Mouse (Mus musculus): Measurements from ENCODE around the gene Stk36.
A peak's percentile ranks its signal among the peaks of the same experiment; 100 is the strongest.

Stk36 gene

DNA sequence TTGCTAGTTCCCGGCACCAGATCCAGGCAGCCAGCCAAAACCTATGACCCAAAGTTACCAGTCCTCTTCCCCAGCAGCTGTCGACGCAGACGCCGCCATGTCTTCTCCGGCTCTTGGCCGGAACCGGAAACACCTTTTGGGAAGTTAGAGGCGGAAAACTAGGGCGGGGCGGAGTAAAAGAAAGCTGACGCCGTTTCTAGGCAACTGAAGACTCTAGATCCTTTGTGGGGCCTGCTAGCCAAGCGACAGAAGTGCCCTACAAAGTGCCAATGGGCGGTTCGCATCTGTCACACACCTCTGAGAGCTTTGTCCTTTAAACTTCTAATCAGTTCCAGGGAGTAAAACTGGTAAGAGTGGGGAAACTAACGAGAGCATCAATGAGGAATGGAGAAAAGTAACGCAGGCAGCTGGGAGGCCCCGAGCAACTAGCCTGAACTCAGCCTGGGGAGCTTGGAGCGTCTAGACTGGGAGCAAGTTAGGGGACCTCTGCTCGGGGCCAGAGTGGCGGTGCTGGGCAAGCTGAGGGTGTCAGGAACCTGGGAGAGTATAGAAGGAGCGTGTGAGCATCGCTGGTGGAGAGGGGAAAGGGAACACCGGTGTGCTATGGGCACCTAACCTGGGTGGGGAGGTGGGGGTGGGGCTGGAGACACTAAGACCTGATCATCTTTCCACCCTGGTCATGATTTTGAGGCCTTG is at the start of gene Stk36, which contains the start of gene Rnf25:
Stk36 (plus strand) TSS at position 179 of the 696 bp plus-strand sequence.
Rnf25 (minus strand) TSS at position 131 of the 696 bp plus-strand sequence.
- DNase-seq: peak; percentile 93

DNA sequence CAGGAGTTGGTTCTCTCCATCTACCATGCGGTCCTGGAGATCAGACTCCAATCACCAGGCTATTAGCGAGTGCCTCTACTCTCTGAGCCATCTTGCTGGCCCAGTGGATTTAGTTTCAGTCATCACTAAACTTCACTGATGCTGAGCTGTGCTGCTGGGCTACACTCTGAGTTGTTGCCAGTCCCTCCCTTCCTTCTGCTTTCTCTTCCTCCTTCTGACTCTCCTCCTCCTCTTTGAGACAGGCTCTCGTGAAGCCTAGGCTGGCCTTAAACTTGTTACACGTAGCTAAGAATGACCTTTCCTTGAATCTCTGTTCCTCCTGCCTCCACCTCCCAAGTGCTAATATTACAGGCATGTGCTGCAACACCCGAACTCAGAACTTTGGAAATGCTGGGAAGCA is 42.2 kb upstream of the Stk36 start:
- DNase-seq: no peak

DNA sequence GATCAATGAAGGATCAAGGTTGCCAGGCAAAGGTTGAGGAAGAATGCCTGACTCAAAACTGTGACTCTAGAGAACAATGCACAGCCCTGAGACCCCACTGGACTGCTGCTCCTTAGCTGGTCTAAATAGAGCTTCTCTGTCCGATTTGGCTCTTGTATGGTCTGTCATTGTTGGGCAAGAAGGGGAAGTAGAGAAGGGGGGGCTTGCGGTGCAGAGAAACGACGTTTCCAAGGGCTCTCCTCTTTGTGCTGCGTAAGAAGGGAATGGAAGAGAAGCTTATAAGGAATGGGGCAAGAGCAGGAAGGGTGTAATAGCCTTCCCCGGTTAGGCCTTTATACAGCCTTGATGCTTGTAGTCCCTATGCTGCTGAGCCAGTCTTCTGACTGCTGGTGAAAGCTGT is 35.4 kb upstream of the Stk36 start:
- no peak for DNase-seq

DNA sequence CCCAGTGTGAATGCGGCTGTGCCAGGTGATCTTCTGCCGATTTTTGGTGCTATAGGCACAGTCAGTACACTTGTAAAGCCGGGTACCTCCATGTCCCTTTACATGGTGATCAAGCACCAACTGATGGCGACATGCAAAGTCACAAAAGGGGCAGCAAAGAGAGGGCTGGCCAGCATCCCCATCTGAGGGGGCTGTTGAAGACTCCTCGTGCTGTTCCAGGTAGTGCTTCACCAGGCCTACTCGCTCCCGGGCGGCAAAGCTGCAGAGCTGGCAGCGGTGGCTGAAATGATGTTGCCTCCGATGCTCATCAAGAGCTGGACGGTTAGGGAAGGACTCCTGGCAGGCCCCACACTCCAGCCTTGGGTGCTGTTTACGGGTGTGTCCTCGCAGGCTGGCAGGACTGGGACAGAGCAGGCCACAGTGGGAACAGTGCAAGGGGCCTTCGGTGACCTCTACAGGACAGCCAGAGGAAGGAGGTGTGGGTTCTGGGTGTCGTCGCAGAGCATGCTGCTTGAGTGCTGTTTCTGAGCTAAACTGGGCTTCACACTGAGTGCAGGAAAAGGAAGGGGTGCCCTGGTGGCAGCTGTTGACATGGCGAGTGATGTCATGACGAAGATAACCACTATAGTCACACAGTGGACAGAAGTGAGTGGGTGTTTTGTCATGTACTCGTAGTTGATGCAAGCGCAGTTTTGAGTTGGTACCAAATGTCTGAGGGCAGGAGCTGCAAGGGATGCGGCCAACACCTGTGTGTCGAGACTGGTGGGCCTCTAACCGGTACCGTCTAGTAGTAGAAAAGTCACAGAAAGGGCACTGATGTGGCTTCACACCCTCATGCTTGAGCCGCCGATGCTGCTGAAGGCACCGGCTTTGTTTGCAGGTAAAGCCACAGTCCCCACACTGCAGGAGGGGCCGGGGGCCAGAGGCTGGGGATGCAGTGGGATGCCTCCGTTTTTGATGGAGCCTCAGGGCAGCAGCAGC is 31.2 kb upstream of the Stk36 start:
- no peak for DNase-seq

DNA sequence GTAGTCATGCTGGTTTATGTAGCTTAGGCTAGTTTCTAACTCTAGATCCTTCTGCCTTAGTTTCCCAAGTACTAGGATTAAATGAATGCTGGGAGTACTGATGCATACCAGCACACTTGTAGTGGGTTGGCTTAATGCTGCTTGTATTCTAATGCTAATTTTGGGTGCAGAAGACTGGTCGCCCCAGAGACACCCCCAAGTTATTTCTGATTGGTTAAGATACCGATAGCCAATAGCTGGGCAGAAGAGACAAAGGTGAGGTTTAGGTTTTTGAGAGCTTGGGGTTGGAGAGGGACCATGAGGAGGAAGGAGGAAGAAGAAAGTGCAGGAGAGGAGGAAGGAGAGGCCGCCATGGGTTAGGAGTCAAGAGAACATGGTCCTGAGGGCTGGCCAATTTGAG is 18.6 kb upstream of the Stk36 start:
- DNase-seq: no peak

DNA sequence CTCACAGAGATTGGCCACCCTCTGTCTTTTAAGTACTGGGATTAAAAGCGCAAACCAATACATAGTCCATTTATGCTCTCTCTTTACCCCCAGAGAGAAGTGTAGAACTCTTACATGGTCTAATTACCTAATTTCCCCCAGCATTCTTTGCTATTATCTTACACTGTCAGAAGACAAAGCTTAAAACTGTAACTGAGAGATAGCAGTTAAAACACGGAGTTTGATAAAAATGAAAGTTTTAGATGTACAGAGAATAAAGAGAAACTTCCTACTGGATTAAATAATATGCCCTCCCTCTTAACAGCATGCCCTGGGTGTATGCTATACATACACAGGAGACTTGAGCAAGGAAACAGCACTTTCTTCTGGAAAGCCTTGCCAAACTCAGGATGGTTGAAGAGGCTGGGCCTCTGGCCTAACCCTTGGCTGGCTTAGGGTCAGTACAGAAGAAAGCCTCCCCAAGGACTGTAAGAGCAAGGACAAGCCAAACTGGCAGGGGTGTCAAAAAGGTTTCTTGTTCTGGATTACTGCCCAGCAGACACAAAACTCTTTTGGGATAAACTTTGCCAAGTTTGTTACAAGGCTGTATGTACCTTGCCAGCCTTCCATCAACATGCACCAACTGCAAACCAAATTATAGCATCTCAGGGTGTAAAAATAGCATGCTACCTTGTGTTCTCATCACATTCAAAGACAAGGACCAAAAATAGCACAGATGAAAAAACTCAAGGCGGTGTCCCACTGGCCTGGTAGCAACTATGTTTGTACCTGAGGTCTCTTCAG is 16.4 kb upstream of the Stk36 start:
- DNase-seq: no peak

DNA sequence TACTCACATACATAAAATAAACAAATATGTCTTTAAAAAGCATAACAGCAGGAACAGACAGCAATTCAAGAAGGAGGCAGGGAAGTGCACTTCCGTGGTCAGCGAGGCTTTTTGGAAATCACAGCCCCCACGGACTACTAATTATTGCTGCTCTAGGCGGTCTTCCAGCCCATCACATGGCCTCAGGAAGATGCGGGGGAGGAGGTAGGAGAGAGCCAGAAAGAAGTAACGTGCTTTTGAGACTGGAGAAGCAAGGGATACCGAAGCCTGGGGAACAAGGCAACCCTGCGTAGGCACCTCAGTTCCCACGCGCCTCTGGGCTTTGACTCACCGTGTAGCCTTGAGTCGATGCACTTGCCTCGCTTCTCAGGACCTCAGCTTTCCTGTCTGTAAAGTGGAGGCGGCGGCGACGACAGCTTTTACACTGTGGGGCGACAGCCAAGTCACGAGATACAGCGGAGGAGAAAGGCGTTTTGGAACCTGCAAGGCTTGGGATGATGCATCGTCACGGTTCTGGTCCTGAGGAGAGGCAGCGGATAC is 13.9 kb upstream of the Stk36 start:
- no peak for DNase-seq

DNA sequence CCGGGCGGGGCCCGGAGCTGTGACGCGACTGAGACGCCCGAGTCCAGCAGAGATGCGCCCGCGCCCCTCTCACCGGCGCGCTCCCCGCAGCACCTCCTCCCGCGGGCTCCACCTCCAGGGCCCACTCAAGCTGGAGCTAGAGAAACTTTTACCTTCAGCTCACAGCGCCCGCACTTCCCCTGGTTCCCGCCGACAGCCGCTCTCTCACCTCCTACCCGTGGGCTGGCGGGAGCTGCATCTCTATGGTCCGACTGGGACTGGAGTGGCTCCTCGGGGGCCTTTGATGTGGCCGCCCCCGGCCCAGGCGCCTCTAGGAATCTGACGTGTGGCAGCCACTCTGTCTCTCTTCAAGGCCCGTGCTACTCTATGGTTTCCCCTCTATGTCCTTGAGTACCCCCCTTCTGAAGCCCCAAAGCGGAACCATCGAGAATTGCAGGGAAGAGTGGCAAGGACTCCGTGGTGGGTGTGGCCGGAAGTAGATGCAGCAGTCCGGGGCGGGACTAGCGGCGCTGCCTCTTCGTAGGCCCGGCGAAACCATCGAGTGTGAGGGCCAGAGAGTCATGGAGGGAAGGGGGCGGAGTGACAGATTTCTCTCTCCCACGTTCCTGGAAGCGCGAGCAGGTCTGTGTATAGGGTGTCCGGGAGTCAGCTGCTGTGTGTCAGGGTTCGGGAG is 13.3 kb upstream of the Stk36 start, which contains the start of the genes Zfp142 and Bcs1l:
Zfp142 (minus strand) TSS at position 474 of the 673 bp plus-strand sequence.
Bcs1l (plus strand) TSS at position 517 of the 673 bp plus-strand sequence.
- DNase-seq: peak; percentile 100

DNA sequence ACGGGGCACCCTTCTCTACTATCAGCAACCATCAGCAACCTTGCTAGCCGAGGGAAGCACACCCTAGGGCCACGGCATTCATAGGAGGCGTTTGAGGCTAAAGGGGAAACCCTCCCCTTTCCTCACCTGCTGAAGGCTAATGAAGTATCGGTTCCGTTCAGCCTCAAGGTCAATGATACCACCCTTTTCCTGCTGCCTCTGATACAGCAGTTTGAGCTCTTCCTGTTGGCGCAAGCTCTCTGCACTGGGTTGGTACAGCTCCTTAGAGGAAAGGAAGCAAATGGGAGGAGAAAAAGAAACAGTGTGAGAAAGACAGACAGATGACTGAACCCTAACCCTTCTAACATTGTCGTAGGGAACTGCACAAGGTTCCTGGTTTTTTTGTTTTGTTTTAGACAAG is 6.8 kb upstream of the Stk36 start:
- no peak for DNase-seq

DNA sequence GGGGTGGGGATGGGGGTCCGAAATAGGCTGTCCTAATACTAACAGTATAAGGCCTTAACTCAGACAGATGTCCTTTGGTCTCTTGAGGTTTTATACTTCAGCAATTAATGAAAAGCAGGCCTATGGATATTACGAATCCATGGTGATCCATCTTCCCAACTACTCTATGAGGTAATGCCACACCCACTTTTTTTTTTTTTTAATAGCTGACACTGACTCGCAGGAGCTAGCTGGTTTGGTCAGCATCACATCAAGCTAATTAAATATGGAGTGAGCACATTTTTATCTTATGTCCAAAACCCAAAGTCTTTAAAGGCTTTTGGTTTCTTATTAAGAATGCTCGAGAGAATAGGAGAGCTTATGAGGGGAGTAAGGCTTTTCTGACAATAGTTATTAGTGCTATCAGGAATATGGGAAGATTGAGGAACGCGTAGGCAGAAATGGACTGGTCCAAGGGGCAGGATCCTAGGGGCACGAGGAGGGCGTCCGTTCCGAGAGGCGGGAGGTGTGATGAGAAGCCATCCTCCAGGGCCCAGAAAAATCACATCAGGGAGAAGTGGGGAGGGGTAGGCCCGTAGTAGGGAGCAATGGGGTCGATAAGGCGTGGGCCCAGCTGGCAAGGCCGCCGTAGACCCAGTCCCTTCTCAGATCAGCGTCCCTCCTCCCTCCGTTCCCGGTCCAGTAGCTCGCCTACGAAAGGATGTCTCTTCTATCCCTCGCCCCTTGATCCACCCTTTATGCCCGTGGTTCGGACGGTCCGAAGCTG is 561 bp upstream of the Stk36 start:
- DNase-seq: no peak

DNA sequence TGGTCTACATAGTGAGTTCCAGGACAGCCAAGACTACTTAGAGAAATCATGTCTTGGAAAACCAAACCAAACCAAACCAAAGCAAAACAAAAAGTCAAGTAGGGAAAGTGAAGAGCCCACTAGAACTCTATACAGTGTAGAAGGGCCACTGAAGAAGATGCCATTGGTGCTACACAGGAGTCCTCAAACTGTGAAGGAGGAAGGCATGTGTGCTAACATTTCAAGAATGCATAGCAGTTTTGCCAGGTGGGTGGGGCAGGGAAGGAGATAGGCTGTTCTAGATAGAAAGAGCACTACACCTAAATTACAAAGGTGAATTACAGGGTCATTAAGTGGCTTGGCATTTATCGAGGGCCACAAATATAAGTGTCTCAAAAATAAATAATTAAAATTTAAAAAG is 22.9 kb downstream of the Stk36 start:
- peak; percentile 67 for DNase-seq

DNA sequence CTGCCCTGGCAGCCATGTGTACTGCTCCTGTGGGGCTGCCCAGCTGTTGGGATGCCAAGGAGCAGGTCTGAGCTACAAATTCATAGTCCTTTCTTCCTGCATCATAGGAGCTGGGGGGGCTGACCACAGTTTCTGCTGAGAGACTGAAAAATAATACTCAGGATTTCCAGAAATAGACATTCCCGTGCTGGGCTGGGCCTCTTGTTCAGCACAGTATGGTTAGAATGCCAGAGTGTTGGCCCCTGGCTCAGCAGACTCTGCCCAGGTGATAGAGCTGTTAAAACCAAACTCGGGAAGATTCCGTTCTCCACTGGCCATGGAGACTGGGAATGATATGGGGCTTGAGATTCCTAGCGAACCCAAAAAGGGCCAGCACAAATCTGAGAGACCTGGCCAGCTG is 24.8 kb downstream of the Stk36 start:
- no peak for DNase-seq

DNA sequence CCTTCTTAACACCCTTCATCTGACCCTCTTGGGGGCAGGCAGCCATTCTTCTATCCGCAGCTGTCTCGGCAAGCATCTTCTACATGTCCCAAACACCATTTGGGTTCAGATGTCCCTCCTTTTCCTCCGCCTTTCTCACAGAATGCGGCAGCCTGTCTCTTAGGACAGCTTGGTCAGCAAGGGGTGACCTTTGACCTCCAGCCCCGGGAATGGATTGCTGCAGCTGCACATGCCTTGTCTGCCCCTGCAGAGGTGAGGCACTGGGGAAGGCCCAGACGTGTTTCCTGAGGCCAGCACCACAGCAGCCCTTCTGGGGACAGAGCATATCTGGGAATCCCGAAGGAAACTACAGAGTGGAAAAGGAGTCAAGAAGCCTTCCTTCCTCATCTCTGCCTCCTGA is 26.8 kb downstream of the Stk36 start:
- DNase-seq: peak; percentile 48

DNA sequence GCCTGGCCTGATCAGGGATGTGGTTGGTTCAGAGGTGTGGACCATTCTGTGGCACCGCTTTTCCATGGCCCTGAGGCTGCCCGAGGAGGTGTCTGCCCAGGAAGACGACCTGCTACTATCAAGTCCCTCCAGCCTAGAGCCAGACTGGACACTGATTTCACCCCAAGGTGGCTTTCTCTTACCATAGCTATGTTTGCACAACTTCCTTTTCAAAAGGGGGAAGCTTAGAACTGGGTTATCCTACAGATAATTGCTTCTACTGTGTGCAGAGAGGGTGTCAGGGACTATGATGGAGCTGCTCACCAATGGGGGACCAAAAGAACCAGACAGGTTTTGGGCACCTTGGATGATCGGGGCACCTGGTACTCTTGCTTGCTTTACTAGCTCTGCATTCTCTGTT is 31.5 kb downstream of the Stk36 start:
- DNase-seq: no peak

DNA sequence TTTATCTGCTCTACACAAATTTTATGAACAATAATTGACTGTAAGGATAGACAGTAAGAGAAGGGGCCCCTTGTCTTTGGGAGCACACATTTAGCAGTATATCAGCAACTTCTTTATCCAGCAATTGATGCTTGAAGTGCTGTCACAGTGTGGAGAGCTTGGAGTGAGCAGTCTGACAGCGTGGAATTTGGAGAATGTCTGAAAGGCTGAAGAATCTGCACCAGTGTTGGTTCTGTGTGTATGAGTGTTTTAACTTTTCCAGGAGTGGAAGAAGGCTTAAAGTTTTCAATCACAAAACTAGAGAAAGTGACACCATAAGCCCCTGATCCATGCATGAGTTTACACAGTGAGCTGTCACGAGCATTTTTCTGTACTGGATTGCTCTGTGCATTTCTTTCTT is 42.3 kb downstream of the Stk36 start:
- DNase-seq: no peak

DNA sequence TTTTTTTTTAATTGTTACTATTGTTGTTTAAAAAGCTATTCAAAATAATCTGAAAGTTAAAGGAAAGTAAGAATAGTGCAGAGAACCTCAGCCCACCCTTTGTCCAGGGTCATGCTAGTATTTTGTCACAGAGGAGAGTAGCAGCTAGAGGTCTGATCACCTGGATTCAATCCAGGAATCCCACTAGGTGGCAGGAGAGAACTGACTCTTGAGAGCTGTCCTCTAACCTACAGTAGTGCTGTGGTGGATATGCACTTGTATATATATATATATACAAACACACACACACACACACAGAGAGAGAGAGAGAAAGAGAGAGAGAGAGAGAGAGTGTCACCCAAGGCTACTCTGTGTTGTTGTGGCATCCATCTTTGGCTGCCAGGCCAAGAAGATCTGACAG is 42.7 kb downstream of the Stk36 start:
- DNase-seq: peak; percentile 24

DNA sequence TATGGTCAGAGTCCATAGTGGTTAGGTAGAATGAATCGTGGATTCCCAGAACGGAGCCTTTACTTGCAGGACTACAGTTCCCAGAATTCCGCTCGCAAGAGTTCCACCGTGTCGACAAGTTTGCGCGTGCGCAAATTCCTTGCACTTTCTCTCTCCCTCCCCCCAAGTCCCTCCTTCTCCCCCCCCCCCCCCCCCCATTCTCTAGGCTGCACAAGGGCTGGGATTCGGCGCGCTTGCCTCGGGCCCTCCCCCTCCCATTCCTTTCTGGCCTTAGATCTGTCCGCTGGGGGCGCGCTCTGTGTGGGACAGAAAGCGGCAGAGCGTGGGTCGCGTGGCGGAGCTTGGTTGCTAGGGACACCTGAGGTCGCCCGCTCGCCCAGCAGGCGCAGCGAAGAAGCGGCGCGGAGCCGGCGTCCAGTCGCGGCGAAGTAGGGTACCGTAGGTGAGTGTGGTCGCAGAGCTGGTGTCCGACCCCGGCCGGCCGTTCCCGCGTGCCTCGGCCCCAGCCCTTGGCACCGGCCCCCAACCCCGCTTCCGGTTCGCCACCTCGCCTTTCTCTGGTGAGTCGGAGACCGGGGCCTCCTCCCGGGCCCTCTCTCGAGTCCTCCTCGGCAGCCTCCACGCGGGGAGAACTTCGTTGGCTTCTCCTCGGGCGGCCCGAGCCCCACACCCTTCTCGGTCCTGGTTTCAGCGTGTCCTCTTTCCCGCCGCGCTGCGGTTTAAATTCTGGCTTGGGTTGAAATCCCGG is 60.4 kb downstream of the Stk36 start, which contains the start of gene Ttll4:
Ttll4 (plus strand) TSS at position 298 of the 748 bp plus-strand sequence.
- peak; percentile 98 for DNase-seq

DNA sequence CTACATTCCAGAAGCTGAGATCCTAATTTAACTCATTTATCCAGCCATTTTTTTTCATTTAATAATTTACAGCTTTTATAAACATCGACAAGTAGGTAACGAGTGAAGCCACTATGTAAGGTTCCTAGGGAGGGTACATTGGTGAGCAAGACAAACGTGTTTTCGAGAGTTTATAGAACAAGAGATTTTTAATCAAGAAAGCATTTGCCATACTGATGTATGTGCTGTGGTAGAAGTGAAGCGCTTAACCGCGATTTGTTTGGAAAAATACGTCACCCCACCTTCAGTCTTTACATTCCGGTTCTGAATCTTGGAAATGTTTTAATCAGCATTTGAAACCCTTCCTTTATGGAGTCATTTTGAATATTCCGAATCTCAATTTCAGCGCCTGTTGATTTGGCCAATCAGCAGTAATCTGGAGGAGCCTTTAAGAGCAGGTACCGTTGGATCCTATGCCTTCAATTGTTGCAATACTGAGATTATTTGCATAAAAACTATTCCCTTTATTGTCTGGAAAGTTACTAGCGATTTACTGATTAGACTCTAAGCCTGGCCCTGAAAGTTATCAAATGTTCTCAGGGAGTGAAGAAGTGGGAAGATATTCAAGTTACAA is 61.1 kb downstream of the Stk36 start:
- DNase-seq: no peak

DNA sequence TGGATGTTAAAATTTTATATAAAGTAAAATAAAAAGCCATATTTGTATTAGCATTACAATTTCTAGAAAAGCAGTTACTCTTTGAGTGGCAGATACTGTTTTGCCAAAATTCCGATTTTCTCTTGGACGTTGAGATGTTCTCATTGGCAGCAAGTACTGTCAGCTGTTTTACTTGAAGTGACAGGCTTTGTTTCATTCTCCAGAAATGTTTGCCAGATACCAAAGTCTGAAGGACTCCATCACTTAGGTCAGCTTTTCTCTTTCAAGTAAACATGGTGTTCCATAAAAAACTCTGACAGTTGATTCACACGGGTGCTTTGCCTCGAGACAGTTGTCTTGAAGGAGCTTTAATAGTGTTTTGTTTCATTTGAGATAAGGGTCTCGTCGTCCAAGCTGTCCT is 63.9 kb downstream of the Stk36 start:
- peak; percentile 28 for DNase-seq

DNA sequence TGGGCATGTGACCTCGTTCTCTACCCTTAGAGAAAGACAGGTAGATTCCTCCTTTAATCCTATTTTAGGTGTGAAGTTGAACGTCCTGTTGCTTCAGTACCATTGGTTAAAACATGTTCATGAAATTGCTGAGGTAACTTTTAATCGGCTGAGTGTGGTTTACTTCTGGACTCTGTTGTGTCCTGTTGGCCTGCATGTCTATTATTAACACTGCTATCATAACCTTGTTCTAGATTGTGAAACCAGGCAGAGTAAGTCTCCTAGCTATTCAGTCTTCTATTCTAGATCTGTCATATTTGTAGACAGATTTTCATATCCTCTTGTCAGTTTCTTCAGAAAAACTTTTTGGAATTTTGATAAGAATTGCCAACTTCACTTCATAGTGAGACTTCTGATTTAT is 67.1 kb downstream of the Stk36 start:
- no peak for DNase-seq
